Mouse (Mus musculus): Measurements from ENCODE around the gene Tmem192.

- TF ChIP-seq CTCF (IDR thresholded peaks at IDR 0.05; ENCODE audit: extremely low read depth, insufficient read depth, low read length) (no peak), POLR2A (IDR thresholded peaks at IDR 0.05; ENCODE audit: extremely low read depth, insufficient read depth, low read length) (no peak)
These were observed 48.3 kb upstream of the Tmem192 start for GRCm38 (mm10) chr8:64898710-64899109.

Data from cortical plate, adult 2 months (tissue).